Mouse (Mus musculus) layer of hippocampus, adult 2 months (tissue): ENCODE data around the gene Efcab5. TPM values are rescaled to one million over a fixed set of nuclear protein-coding genes. Genes with fewer than 3 reads are reported as not detected.
A peak's percentile ranks its signal among the peaks of the same experiment; 100 is the strongest.
"Not testable (repeated sequence)": the region's sequence is repeated elsewhere in the genome, so short reads cannot be mapped to it uniquely, and the experiment has no call there.

Experiments used
- DNase-seq, 2 experiments: peaks; one replicate each; pipeline ENCODE4 v3.0.0; 2022; ENCODE audit warnings: low spot score in 2 of 2
- H3K27ac ChIP-seq: fragments of 200-600 bp; 2 replicates; pipeline ENCODE4 v1.8.1; 2022
- H3K4me3 ChIP-seq: fragments of 200-600 bp; 2 replicates; pipeline ENCODE4 v1.8.1; 2022; ENCODE audit warnings: mild to moderate bottlenecking
- CTCF ChIP-seq: fragments of 200-600 bp; conservative IDR thresholded peaks from 2 replicates; pipeline ENCODE4 v1.8.1; 2022; ENCODE audit warnings: antibody characterized with exemption, mild to moderate bottlenecking, moderate library complexity
- total RNA-seq, 2 experiments: library from RNA; stranded (reverse); gene quantifications; 2 replicates each; pipeline ENCODE4 v1.2.3; 2021

The Efcab5 gene
- total RNA-seq, 2 experiments from 2014 or later, result 2.9 to 5.6 TPM

DNA sequence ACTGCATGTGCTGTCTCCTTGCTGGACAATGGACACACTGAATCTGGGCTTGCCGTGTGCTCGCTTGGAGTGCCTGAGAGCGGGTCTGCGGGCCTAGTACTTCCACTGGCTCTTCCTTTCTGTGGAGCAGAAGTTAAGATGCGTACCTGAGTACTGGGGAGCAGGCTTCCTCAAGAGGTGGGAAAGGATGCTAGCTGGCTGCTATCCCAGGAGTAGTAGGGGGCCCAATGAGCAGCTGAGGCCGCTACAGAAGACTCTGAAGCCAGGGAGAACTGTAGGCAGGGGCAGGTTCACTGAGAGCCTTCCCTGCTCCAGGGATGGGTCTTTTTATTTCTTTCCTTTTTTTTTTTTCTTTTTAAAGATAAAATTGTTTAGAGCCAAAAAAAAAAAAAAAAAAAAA, 38.0 kb downstream of the Efcab5 start:
- TF ChIP-seq CTCF, result no peak
- DNase-seq, result no peak
- Histone ChIP-seq H3K4me3 (no peak overlapping the region), H3K27ac (no peak overlapping the region)

GRCm38 (mm10) chr11:77149783-77150630, 38.8 kb downstream of the Efcab5 start:
- not testable (repeated sequence) for H3K4me3 ChIP-seq, H3K27ac ChIP-seq, DNase-seq

GRCm38 (mm10) chr11:77148774-77149173, 40.0 kb downstream of the Efcab5 start:
- Histone ChIP-seq H3K4me3 (no peak overlapping the region), H3K27ac (no peak overlapping the region)
- DNase-seq, result no peak
- TF ChIP-seq CTCF, result peak; percentile 34

DNA sequence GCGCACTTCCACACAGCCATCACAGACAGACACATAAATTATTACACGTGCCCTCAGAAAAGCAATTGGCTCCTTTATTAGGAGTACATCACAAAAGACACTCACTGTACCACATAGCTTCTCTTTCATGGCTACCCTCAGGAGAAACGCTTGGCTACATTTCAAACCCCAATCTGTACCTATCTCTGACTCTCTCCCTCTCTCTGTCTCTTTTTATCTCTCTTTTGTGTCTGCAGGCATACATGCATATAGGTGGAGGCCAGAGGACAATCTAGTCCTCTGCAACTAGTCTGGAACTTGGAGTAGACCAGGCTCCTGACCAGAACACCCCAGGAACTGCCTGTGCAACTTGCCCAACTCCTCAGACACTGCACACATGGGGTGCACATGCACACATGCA, 41.0 kb downstream of the Efcab5 start:
- no peak overlapping the region for H3K4me3 ChIP-seq
- no peak for DNase-seq
- no peak overlapping the region for H3K27ac ChIP-seq
- TF ChIP-seq CTCF, result no peak

DNA sequence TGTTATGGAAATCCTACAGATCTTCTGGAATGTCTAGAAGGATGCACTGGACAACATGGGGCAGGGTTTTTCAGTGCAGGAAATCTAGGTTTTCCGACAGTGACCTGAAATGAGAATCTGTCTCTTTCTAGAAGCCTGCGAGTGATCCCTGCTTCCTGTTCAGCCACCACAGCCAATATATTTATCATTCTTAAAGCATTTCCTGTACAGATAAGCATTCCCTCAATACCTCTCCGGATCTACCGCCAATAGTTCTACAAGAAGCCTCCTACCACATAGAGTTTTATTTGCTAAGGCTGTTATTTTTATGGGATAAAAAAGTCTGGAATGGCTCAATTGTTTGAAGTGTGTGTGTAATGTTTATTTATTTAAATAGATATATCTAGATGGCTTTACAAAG, 43.3 kb downstream of the Efcab5 start:
- H3K4me3 ChIP-seq, result no peak overlapping the region
- no peak for DNase-seq
- H3K27ac ChIP-seq, result no peak overlapping the region
- no peak for TF ChIP-seq CTCF

DNA sequence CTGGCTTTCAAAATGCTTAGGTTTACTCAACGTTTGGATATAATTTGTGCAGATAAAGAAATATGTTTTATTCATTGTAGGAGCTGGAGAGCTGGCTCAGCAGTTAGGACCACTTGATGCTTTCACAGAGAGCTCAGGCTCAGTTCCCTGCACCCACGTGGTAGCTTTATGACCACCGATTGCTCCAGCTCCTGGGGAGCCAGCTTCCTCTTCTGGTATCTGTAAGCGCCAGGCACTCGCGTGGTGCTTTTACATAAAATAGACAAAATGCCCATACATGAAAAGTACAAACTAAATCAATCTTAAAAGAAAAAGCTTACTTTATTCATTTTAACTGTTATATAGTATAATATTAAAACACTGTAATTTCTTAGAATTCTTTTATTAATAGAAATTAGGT, 46.8 kb downstream of the Efcab5 start:
- DNase-seq, result no peak
- no peak overlapping the region for H3K4me3 ChIP-seq
- TF ChIP-seq CTCF, result no peak
- no peak overlapping the region for H3K27ac ChIP-seq

DNA sequence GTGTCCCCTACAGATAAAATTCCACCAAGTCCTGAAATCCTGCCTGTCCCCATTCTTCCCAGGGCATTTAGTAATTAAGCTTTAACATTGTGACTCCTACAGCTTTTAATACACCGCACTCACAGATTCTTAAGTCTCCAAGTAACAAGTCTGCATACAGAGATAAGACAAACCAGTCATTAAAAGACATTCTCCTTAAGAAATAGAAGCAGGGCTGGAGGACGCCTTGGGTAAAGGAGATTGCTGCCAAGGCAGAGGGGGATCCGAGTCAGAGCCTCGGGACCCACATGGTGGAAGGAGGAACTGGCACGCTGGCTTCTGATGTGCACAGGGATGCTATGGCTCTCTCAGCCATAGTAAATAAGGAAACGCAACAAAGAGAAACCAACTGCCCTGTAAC, 48.8 kb downstream of the Efcab5 start:
- DNase-seq, result no peak
- Histone ChIP-seq H3K4me3 (no peak overlapping the region), H3K27ac (no peak overlapping the region)
- no peak for TF ChIP-seq CTCF

- TF ChIP-seq CTCF, result peak; percentile 50
- H3K27ac ChIP-seq, result no peak overlapping the region
- no peak for DNase-seq
- H3K4me3 ChIP-seq, result no peak overlapping the region
Observed at GRCm38 (mm10) chr11:77133450-77133849, 55.3 kb downstream of the Efcab5 start.

- DNase-seq, result no peak
- Histone ChIP-seq H3K4me3 (no peak overlapping the region), H3K27ac (no peak overlapping the region)
- TF ChIP-seq CTCF, result peak; percentile 79
Observed at GRCm38 (mm10) chr11:77132580-77132979, 56.2 kb downstream of the Efcab5 start.

DNA sequence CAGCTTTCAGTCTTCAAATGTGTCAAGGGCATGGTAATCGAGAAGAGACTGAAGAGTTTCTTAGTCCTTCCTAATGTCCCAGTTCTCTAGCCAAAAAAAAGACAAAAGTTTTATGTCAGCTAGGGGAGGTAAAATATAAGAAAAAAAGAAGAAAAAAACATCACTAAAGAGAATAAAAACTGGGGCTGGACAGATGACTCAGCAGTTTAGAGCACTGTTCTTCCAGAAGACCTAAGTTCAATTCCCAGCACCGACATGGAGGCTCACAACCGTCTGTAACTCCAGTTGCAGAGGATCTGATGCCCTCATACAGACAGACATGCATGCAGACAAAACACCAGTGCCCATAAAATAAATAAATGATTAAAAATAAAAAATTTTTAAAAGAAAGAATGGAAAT, 60.2 kb downstream of the Efcab5 start:
- Histone ChIP-seq H3K27ac (no peak overlapping the region), H3K4me3 (no peak overlapping the region)
- DNase-seq, result no peak
- no peak for TF ChIP-seq CTCF

- Histone ChIP-seq H3K4me3 (no peak overlapping the region), H3K27ac (no peak overlapping the region)
- DNase-seq, result no peak
- TF ChIP-seq CTCF, result no peak
Observed at GRCm38 (mm10) chr11:77111141-77111540, 77.6 kb downstream of the Efcab5 start.

GRCm38 (mm10) chr11:77108442-77108841, 80.3 kb downstream of the Efcab5 start:
- Histone ChIP-seq H3K4me3 (no peak overlapping the region), H3K27ac (no peak overlapping the region)
- no peak for TF ChIP-seq CTCF
- DNase-seq, result no peak

DNA sequence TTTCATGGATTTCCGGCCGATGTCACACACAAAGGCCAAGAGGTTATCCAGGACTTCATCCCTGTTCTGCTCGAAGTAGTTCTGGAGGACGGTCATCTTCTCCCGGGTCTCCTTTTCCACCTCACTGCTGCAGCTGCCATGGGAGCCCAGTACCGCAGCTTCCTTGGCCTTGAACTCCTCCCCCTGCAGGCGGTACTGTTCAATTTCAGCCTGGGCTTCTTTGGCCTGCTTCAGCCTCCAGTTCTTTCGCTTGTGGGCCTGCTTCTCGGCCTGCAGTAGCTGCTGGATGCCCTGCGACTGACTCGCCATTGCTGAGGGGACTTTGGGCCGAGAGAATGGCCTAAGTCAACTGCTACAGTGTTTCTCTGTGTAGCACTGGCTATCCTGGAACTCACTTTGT, 80.9 kb downstream of the Efcab5 start:
- H3K4me3 ChIP-seq, DNase-seq, H3K27ac ChIP-seq: not testable (repeated sequence)

- Histone ChIP-seq H3K27ac (no peak overlapping the region), H3K4me3 (no peak overlapping the region)
- no peak for DNase-seq
- TF ChIP-seq CTCF, result no peak
Observed at GRCm38 (mm10) chr11:77106961-77107360, 81.8 kb downstream of the Efcab5 start.
